Mouse (Mus musculus): ENCODE measurements around the gene Trp53i11. TPM values are rescaled to one million over a fixed set of nuclear protein-coding genes. Genes with fewer than 3 reads are reported as not detected.

The Trp53i11 gene
- total and polyA plus RNA-seq, 3 experiments: 0.36 to 32.1 (median 0.73) TPM

- in situ Hi-C loops (cut with MboI; ENCODE audit: low pct_ligation_motif_present, low pct_unique_long_range_greater_than_20kb, low sequenced_read_pairs): no loop called here
- Histone ChIP-seq H3K4me1 (ENCODE audit: control insufficient read depth in 1 of 2, insufficient read depth in 2 of 2) (peaks cover 0 to 3% of the 10 kb centered on the region in 2 experiments; a peak in 1 of 4 replicates), H3K9me3 (replicated peaks; ENCODE audit: low read length) (no peaks in the 10 kb centered on the region), H3K4me2 (ENCODE audit: insufficient read depth, low read depth, poor library complexity, severe bottlenecking) (no peak overlapping the region), H3K36me3 (replicated peaks in 1 of 2; ENCODE audit: control insufficient read depth in 1 of 2, insufficient read depth in 1 of 2, low read length in 1 of 2) (no peaks in the 10 kb centered on the region), H3K9ac (ENCODE audit: insufficient read depth, low read depth) (no peak overlapping the region), H3K27me3 (replicated peaks) (peaks cover 94% of the 10 kb centered on the region), H3K4me3 (replicated peaks in 1 of 3; ENCODE audit: low read depth in 2 of 3, low read length in 2 of 3, poor library complexity in 1 of 3) (no peak overlapping the region), H3K79me2 (replicated peaks; ENCODE audit: control insufficient read depth, extremely low read depth, insufficient read depth, poor library complexity, severe bottlenecking) (no peaks in the 10 kb centered on the region), H3K27ac (ENCODE audit: insufficient read depth, low read depth) (no peak overlapping the region)
- TF ChIP-seq E2F4 (IDR thresholded peaks at IDR 0.05; ENCODE audit: insufficient replicate concordance, low read depth, low read length) (no peak), SIN3A (IDR thresholded peaks at IDR 0.05; ENCODE audit: low read length) (no peak), UBTF (IDR thresholded peaks at IDR 0.05; ENCODE audit: low read depth, low read length) (no peak), RCOR1 (conservative IDR thresholded peaks at IDR 0.05; ENCODE audit: low read depth, low read length) (no peak), ZNF384 (IDR thresholded peaks at IDR 0.05; ENCODE audit: low read depth, low read length) (no peak), ZKSCAN1 (IDR thresholded peaks at IDR 0.05; ENCODE audit: borderline replicate concordance, low read depth, low read length) (no peak), NELFE (IDR thresholded peaks at IDR 0.05; ENCODE audit: low read depth, low read length) (no peak), MYC (IDR thresholded peaks at IDR 0.05; ENCODE audit: low read depth, low read length) (no peak), EP300 (IDR thresholded peaks at IDR 0.05; ENCODE audit: low read length) (no peak), MAZ (IDR thresholded peaks at IDR 0.05; ENCODE audit: low read depth, low read length) (no peak), ETS1 (conservative IDR thresholded peaks at IDR 0.05; ENCODE audit: low read depth, low read length) (no peak)
- dilution Hi-C loops (cut with MboI; ENCODE audit: extremely low pct_ligation_motif_present, extremely low pct_unique_long_range_greater_than_20kb, low sequenced_read_pairs): no loop called here
- DNase-seq (ENCODE audit: extremely low read depth): no peak
Measured at GRCm38 (mm10) chr2:93150673-93151450, 36.5 kb upstream of the Trp53i11 start.

GRCm38 (mm10) chr2:93152191-93152601, 35.2 kb upstream of the Trp53i11 start:
- no peak for TF ChIP-seq ZKSCAN1 (IDR thresholded peaks at IDR 0.05; ENCODE audit: borderline replicate concordance, low read depth, low read length)
- TF ChIP-seq HCFC1 (IDR thresholded peaks at IDR 0.05; ENCODE audit: low read depth, low read length): no peak
- no peak for TF ChIP-seq CHD2 (IDR thresholded peaks at IDR 0.05; ENCODE audit: low read length)
- no peak for TF ChIP-seq BHLHE40 (IDR thresholded peaks at IDR 0.05; ENCODE audit: low read depth, low read length)
- TF ChIP-seq POLR2AphosphoS2 (IDR thresholded peaks at IDR 0.05; ENCODE audit: low read depth, low read length): no peak
- TF ChIP-seq MAFK (IDR thresholded peaks at IDR 0.05; ENCODE audit: insufficient replicate concordance, low read length): 0 out of 2 replicates have a peak, but pooled peaks have one; percentile 33
- no peak for TF ChIP-seq POLR2A (IDR thresholded peaks at IDR 0.05; ENCODE audit: low read depth, low read length)
- H3K4me3 ChIP-seq (replicated peaks in 1 of 3; ENCODE audit: low read depth in 2 of 3, low read length in 2 of 3, poor library complexity in 1 of 3): no peak overlapping the region
- H3K9ac ChIP-seq (ENCODE audit: insufficient read depth, low read depth): no peak overlapping the region
- dilution Hi-C loops (cut with MboI; ENCODE audit: extremely low pct_ligation_motif_present, extremely low pct_unique_long_range_greater_than_20kb, low sequenced_read_pairs) (no loop called here), in situ Hi-C loops (cut with MboI; ENCODE audit: low pct_ligation_motif_present, low pct_unique_long_range_greater_than_20kb, low sequenced_read_pairs) (no loop called here)
- no peak overlapping the region for H3K27ac ChIP-seq (ENCODE audit: insufficient read depth, low read depth)
- H3K36me3 ChIP-seq (replicated peaks in 1 of 2; ENCODE audit: control insufficient read depth in 1 of 2, insufficient read depth in 1 of 2, low read length in 1 of 2): no peaks in the 10 kb centered on the region
- DNase-seq (ENCODE audit: extremely low read depth): no peak
- H3K9me3 ChIP-seq (replicated peaks; ENCODE audit: low read length): no peaks in the 10 kb centered on the region
- H3K4me2 ChIP-seq (ENCODE audit: insufficient read depth, low read depth, poor library complexity, severe bottlenecking): no peak overlapping the region
- no peaks in the 10 kb centered on the region for H3K79me2 ChIP-seq (replicated peaks; ENCODE audit: control insufficient read depth, extremely low read depth, insufficient read depth, poor library complexity, severe bottlenecking)
- peaks cover 93% of the 10 kb centered on the region for H3K27me3 ChIP-seq (replicated peaks)
- H3K4me1 ChIP-seq (ENCODE audit: control insufficient read depth in 1 of 2, insufficient read depth in 2 of 2): peaks cover 0 to 3% of the 10 kb centered on the region in 2 experiments; a peak in 1 of 4 replicates

Measured in CH12.LX (cell line).